Mouse (Mus musculus): ENCODE results near the gene Oprd1. TPM values are rescaled to one million over a fixed set of nuclear protein-coding genes. Genes with fewer than 3 reads are reported as not detected.

Oprd1 gene
- polyA plus RNA-seq, 1 experiment from 2014 or later = not detected

DNA sequence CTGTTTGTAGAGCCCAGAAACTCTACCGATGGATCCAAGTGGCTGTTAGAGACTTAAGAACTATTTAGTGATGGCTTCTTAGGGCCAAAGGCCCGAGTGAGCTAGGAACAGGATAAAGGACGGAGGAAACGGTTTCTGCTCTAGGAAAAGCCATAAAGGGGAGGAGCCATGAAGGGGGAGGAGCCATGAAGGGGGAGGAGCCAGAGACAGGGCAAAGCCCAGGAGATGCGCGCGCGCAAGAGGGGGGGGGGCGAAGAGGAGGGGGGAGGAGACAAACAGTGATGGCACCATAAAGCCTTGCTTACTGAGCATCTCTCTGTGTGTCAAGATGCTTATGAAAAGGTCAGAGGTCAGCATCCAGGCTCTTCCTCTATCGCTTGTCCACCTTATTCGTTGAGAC lies 13.6 kb downstream of the Oprd1 start:
- Histone ChIP-seq H3K36me3 (replicated peaks) (no peaks in the 10 kb centered on the region), H3K27me3 (ENCODE audit: poor library complexity, severe bottlenecking) (no peaks in the 10 kb centered on the region)
- WGBS = 86% methylated on average over 11 of the region's 11 CpGs

DNA sequence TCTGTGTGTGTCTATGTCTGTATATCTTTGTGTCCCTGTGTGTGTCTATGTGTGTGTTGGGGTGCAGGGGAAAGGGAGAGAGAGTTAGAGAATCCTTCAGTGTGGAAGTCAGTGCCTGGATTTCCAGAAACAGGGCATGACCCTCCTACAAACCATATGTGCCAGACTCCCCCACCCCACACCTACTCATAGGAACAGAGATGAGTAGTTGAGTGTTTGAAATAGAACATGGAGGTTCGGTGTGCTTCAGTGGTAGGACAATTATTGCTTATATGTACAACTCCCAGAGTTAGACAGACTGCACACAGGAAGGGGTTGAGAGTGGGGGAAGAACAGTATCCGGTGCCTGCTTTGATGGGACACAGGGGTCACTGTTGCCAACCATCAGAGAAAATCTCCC lies 14.2 kb downstream of the Oprd1 start:
- peak overlapping the region; percentile 79; the same call in 1 of the 2 replicates for H3K27ac ChIP-seq
- peaks cover 20% of the 10 kb centered on the region for H3K4me1 ChIP-seq
- no peaks in the 10 kb centered on the region for H3K9me3 ChIP-seq
- WGBS = 82% methylated on average over 2 of the region's 2 CpGs
- no peaks in the 10 kb centered on the region for H3K36me3 ChIP-seq (replicated peaks)
- DNase-seq (ENCODE audit: extremely low spot score, low spot score) = no peak
- no peak overlapping the region for H3K4me3 ChIP-seq
- no peaks in the 10 kb centered on the region for H3K27me3 ChIP-seq (ENCODE audit: poor library complexity, severe bottlenecking)

More for the DNA sequence above, 13.6 kb downstream of the Oprd1 start:
- Histone ChIP-seq H3K4me3 (no peak overlapping the region), H3K4me1 (peaks cover 20% of the 10 kb centered on the region), H3K9me3 (no peaks in the 10 kb centered on the region), H3K27ac (peak overlapping the region; percentile 21; the same call in 1 of the 2 replicates)
- no peak for DNase-seq (ENCODE audit: extremely low spot score, low spot score)

DNA sequence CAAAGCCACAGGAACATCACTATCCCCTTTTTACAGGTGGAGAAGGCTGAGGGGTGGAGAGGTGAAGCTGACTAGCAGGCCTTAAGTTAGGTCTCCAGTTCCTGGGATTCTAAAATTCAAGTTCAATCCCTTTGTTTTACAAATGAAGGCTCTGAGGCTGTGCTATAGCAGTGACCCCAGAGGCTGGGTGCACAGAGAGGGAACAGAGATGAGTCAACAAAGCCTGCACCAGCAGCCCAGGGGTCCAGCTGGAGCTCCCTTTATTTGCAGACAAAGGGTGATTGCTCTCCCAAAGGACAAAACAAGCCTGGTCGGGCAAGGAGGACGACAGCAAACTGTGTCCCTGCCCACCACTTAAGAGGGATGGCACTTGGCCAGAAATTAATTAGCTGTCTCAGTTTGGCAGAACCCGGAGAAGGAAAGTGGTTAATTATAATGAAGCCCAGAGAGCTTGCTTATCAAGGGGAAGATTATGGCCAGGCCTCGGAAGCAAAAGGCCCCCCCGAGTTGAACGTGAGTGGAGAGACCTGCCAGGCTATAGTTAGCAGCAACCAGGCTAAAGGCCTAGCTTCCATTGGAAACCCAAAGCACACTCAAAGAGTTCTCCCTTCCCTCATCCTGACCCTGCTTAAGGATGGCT lies 15.2 kb downstream of the Oprd1 start:
- Histone ChIP-seq H3K27me3 (ENCODE audit: poor library complexity, severe bottlenecking) (no peaks in the 10 kb centered on the region), H3K36me3 (replicated peaks) (no peaks in the 10 kb centered on the region), H3K27ac (peak overlapping the region; percentile 79), H3K4me3 (no peak overlapping the region), H3K9me3 (no peaks in the 10 kb centered on the region), H3K4me1 (peaks cover 20% of the 10 kb centered on the region)
- DNase-seq (ENCODE audit: extremely low spot score, low spot score) = no peak
- 21% methylated on average over 6 of the region's 6 CpGs for WGBS

DNA sequence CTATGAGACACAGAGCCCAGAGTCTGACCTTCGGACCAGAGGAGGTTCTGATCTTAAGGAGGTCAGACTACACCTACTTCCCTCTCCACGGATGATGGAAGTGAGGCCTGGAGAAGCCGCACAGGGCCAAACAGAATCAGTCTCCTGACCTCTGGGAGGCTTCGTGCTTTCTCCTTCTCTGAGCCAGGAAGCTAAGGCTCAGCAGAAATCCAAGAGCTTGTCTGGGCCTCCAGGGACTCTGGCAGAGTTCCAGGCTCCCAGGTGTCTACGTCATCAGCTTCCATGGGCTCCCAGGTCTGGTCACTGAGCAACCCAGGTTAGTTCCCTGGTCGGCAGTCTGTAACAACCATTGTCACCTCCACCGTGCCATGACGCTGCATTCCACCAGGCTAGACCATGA lies 17.2 kb downstream of the Oprd1 start:
- Histone ChIP-seq H3K27me3 (ENCODE audit: poor library complexity, severe bottlenecking) (no peaks in the 10 kb centered on the region), H3K4me3 (no peak overlapping the region), H3K27ac (0 out of 2 replicates have a peak overlapping the region, but pooled peaks have one; percentile 5), H3K36me3 (replicated peaks) (no peaks in the 10 kb centered on the region), H3K4me1 (peaks cover 20% of the 10 kb centered on the region), H3K9me3 (no peaks in the 10 kb centered on the region)
- DNase-seq (ENCODE audit: extremely low spot score, low spot score) = no peak
- 89% methylated on average over 8 of the region's 8 CpGs for WGBS

DNA sequence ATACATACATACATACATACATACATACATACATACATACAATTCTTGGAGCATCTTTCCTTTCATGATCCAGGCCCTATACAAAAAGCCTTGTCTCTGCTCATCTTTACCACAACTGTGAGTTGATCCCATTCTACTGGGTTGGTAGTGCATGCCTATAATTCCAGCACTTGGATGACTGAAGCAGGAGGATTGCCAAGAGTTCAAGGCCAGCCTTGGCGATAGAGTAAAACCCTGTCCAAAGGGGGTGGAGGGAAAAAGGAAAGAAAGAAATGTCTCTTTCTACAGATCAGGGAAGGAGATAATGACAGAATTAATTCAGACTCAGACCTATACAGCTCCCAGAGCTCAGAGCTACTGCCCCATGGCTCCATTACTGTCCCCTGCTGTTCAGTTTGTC lies 21.1 kb downstream of the Oprd1 start:
- Histone ChIP-seq H3K9me3 (no peaks in the 10 kb centered on the region), H3K36me3 (replicated peaks) (no peaks in the 10 kb centered on the region), H3K4me1 (no peaks in the 10 kb centered on the region), H3K27ac (no peak overlapping the region), H3K27me3 (ENCODE audit: poor library complexity, severe bottlenecking) (peaks cover 7% of the 10 kb centered on the region; the same call in 1 of the 2 replicates), H3K4me3 (no peak overlapping the region)
- WGBS = 85% methylated on average over 1 of the region's 1 CpGs
- no peak for DNase-seq (ENCODE audit: extremely low spot score, low spot score)

DNA sequence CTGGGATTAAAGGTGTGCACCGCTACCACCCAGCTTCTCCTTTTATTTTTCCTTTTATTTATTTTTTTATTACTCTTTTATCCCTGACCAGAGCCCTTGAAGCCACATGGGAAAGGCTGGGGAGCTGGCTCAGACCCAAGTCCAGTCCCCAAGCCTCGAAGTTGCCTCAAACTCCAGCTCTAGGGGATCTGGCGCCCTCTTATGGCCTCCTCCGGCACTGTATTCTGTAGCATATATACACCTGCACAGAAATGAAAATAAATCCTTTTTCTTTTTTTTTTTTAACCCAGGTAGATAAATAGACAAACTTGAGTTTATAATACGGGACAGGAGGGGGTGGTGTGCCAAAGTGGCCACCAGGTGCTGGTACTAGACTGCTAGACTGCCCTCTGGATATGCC lies 22.6 kb downstream of the Oprd1 start:
- peaks cover 9% of the 10 kb centered on the region; the same call in 1 of the 2 replicates for H3K27me3 ChIP-seq (ENCODE audit: poor library complexity, severe bottlenecking)
- WGBS = 84% methylated on average over 5 of the region's 5 CpGs

DNA sequence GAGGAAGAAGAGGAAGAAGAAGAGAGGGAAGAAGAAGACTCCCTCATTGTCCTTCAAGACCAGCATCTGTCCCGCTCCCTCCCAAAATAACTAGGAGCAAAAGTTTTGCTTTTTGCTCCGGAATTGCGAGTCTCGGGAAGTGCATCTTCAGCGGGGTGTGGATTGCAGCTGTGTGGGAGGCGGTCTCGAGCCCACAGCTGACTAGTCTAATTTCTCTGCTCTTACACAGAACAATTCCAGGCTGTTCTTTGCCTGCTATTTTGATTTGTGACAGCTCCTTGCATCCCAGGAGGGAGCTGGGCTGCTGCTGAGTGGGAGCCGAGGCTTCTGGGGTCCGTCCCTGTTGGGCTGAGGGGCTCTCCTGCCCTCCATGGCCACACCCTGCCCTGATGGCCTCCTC lies 24.7 kb downstream of the Oprd1 start:
- DNase-seq (ENCODE audit: extremely low spot score, low spot score) = no peak
- 79% methylated on average over 9 of the region's 9 CpGs for WGBS
- Histone ChIP-seq H3K27me3 (ENCODE audit: poor library complexity, severe bottlenecking) (peaks cover 19% of the 10 kb centered on the region), H3K9me3 (no peaks in the 10 kb centered on the region), H3K27ac (no peak overlapping the region), H3K4me1 (no peaks in the 10 kb centered on the region), H3K36me3 (replicated peaks) (no peaks in the 10 kb centered on the region), H3K4me3 (no peak overlapping the region)

More for the DNA sequence above, 22.6 kb downstream of the Oprd1 start:
- no peak overlapping the region for H3K4me3 ChIP-seq
- H3K27ac ChIP-seq = no peak overlapping the region
- DNase-seq (ENCODE audit: extremely low spot score, low spot score) = no peak
- H3K9me3 ChIP-seq = no peaks in the 10 kb centered on the region
- H3K4me1 ChIP-seq = no peaks in the 10 kb centered on the region
- no peaks in the 10 kb centered on the region for H3K36me3 ChIP-seq (replicated peaks)

DNA sequence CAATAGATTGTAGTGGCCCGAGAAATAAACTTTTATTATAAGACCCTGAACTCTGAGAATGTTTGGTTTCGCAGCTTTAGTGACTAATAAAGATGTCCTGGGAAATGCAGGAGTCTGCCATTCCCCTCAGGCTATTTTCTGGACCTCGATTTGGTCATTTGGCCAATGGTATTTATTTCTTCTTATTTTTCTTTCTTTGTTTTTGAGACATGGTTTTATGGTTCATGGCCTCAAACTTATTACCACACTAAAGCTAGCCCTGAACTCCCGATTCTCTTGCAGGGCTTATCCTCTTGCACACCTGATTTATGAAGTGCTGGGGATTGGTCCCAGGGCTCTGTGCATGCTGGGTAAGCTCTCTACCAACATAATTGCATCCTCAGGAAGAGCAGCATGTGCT lies 28.0 kb downstream of the Oprd1 start:
- H3K4me1 ChIP-seq = peaks cover 19% of the 10 kb centered on the region
- no peak overlapping the region for H3K4me3 ChIP-seq
- no peaks in the 10 kb centered on the region for H3K36me3 ChIP-seq (replicated peaks)
- no peak for DNase-seq (ENCODE audit: extremely low spot score, low spot score)
- peaks cover 51% of the 10 kb centered on the region for H3K27me3 ChIP-seq (ENCODE audit: poor library complexity, severe bottlenecking)
- H3K27ac ChIP-seq = no peak overlapping the region
- no peaks in the 10 kb centered on the region for H3K9me3 ChIP-seq
- WGBS = 87% methylated on average over 4 of the region's 4 CpGs

DNA sequence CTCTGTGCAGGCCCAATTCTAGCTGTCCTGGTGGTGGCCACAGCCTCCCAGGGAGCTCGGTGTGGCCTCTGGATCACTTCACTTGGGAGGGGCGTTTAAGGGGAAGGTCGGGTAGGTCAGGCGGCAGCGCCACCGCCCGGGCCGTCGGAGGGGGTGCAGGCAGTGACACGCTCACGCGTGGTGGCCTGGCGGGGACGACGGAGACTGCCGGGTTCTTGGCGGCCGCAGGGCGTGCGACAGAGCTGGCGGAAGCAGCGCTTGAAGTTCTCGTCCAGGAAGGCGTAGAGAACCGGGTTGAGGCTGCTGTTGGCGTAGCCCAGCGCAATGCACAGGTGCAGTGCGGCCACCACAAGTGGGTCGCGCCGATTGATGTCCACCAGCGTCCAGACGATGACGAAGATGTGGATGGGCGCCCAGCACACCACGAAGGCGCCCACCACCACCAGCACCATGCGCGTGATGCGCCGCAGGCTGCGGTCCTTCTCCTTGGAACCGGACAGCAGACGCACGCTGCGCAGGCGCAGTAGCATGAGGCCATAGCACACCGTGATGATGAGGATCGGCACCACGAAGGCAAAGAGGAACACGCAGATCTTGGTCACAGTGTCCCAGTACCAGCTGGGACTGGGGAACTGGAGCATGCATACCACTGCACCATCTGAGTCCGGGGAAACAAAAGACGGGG lies 30.7 kb downstream of the Oprd1 start:
- no peak for DNase-seq (ENCODE audit: extremely low spot score, low spot score)
- H3K36me3 ChIP-seq (replicated peaks) = no peaks in the 10 kb centered on the region
- H3K27ac ChIP-seq = peak overlapping the region; percentile 27; the same call in 1 of the 2 replicates
- H3K4me3 ChIP-seq = peak overlapping the region; percentile 47
- H3K4me1 ChIP-seq = peaks cover 32% of the 10 kb centered on the region
- H3K27me3 ChIP-seq (ENCODE audit: poor library complexity, severe bottlenecking) = peaks cover 47% of the 10 kb centered on the region
- 49% methylated on average over 53 of the region's 53 CpGs for WGBS
- H3K9me3 ChIP-seq = no peaks in the 10 kb centered on the region

DNA sequence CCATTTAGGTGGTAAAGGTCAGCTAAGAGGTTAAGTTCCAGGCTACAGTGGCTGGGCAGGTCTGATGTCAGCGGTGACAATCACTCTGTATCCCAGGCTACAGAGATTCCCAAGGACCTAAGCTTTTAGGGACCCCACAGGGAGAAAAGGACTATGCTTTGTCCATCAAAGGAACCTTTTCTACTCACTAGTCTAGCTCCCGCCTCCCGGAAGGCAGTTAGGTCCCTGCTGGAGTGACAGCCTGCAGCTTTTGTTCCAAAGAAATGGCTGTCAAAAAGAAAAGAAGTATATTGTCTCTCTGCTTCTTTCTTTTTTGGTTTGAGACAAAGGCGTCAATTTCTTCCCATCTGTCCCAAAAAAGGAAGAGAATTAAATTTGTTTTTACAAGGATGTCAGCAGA lies 33.1 kb downstream of the Oprd1 start:
- Histone ChIP-seq H3K27me3 (ENCODE audit: poor library complexity, severe bottlenecking) (peaks cover 42% of the 10 kb centered on the region), H3K36me3 (replicated peaks) (no peaks in the 10 kb centered on the region), H3K27ac (0 out of 2 replicates have a peak overlapping the region, but pooled peaks have one; percentile 31), H3K4me3 (no peak overlapping the region), H3K4me1 (peaks cover 32% of the 10 kb centered on the region), H3K9me3 (no peaks in the 10 kb centered on the region)
- 38% methylated on average over 4 of the region's 4 CpGs for WGBS
- DNase-seq (ENCODE audit: extremely low spot score, low spot score) = no peak

DNA sequence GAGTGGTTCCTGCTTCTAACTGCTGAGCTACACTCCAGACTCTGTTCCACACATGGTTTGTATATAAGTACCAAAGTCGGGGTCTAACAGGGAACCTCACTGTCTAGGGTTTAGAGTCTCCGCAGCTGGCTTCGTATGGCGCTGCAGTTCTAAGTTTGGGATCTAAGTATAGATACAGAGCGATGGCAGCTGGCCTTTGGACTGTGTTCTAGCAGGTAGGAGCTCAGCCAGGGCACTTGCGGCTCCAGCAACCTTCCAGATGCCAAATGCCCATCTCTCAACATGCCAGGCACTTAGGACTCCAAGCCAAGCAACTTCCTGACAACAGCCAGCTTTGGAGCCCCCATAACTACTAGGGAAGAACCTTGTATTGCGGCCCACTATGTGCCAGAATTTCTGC lies 36.1 kb downstream of the Oprd1 start:
- Histone ChIP-seq H3K9me3 (no peaks in the 10 kb centered on the region), H3K4me1 (peaks cover 29% of the 10 kb centered on the region), H3K27me3 (ENCODE audit: poor library complexity, severe bottlenecking) (peaks cover 18% of the 10 kb centered on the region), H3K4me3 (no peak overlapping the region), H3K27ac (no peak overlapping the region), H3K36me3 (replicated peaks) (no peaks in the 10 kb centered on the region)
- DNase-seq (ENCODE audit: extremely low spot score, low spot score) = no peak
- WGBS = 95% methylated on average over 7 of the region's 7 CpGs

DNA sequence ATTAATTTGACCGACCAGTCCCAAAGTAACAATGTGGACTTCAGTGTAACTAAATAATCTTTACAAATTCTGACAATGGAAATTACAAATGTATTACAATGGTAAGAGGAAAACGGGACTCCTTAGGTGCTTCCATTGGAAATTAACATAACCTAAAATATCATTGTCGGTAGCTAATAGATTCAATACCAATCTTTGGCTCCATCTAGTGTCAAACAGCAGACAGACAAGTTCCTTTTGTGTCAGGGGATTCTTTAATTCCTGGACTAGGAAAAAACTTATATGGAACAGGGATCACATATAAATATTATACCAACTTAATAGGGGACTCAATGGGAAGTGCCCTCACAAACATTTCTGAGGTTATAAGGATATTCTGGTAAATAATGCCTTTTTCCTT lies 43.1 kb downstream of the Oprd1 start:
- Histone ChIP-seq H3K27ac (no peak overlapping the region), H3K27me3 (ENCODE audit: poor library complexity, severe bottlenecking) (no peaks in the 10 kb centered on the region), H3K9me3 (no peaks in the 10 kb centered on the region), H3K4me3 (no peak overlapping the region), H3K4me1 (peaks cover 5% of the 10 kb centered on the region), H3K36me3 (replicated peaks) (no peaks in the 10 kb centered on the region)
- WGBS = 57% methylated on average over 3 of the region's 3 CpGs
- DNase-seq (ENCODE audit: extremely low spot score, low spot score) = no peak

DNA sequence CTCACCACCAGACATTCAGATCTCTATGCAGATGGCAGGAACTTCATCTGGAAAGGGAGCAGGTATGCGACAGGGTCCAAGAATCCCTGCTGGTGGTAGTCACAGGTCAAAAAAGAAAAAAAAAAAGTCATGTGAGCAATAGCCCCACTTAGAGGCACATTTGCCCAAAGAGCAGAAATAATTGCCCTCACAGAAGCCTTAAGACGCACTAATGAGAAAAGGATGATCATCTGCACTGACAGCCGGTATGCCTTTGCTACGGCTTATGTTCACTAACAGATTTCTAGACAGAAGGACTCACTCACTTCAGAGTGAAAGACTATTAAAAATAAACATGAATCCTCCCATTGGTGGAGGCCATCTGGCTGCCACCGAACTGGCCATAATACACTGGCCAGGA lies 44.7 kb downstream of the Oprd1 start:
- Histone ChIP-seq H3K9me3 (no peaks in the 10 kb centered on the region), H3K36me3 (replicated peaks) (no peaks in the 10 kb centered on the region), H3K4me3 (no peak overlapping the region), H3K4me1 (peaks cover 5% of the 10 kb centered on the region), H3K27me3 (ENCODE audit: poor library complexity, severe bottlenecking) (no peaks in the 10 kb centered on the region), H3K27ac (no peak overlapping the region)
- WGBS = 82% methylated on average over 5 of the region's 5 CpGs
- DNase-seq (ENCODE audit: extremely low spot score, low spot score) = no peak

Measured in forebrain, embryonic 10.5 days (tissue).